Mouse (Mus musculus) large intestine, adult 2 months (tissue): ENCODE data around the gene Toe1. TPM values are rescaled to one million over a fixed set of nuclear protein-coding genes. Genes with fewer than 3 reads are reported as not detected.
"Not testable (repeated sequence)": the region's sequence is repeated elsewhere in the genome, so short reads cannot be mapped to it uniquely, and the experiment has no call there.

Experiments used
- DNase-seq: peaks from one replicate; pipeline ENCODE4 v3.0.0-alpha.2; 2012; ENCODE audit warnings: low read depth, low spot score
- WGBS: fragments of 180-500 bp; shearing (Covaris S2); methylation state at CpG from one replicate; pipeline ENCODE4 v1.1.7; 2018; 5-methylcytosine and 5-hydroxymethylcytosine counted together
- polyA plus RNA-seq: library from polyadenylated mRNA; depleted of rRNA; stranded (reverse); fragments of >200 nt; gene quantifications from 2 replicates; pipeline ENCODE4 v1.2.3, GENCODE M21; 2012; rRNA removed

The Toe1 gene
- 22.0 and 24.9 TPM in 2 replicates for polyA plus RNA-seq

GRCm38 (mm10) chr4:116807197-116808129, at the start of gene Toe1, which contains the start of gene Mutyh:
Gene Toe1, minus strand, starts transcription at chr4:116807640.
Gene Mutyh, plus strand, starts transcription at chr4:116807723.
- WGBS: under 1% methylated on average over 58 of the region's 58 CpGs
- peak; percentile 85 for DNase-seq

GRCm38 (mm10) chr4:116857203-116857602, 49.8 kb upstream of the Toe1 start:
- no peak for DNase-seq
- WGBS: 87% methylated on average over 10 of the region's 10 CpGs

GRCm38 (mm10) chr4:116854286-116854685, 46.8 kb upstream of the Toe1 start:
- WGBS: 60% methylated on average over 2 of the region's 2 CpGs

GRCm38 (mm10) chr4:116849901-116850300, 42.5 kb upstream of the Toe1 start:
- DNase-seq: no peak
- 82% methylated on average over 3 of the region's 3 CpGs for WGBS

More at GRCm38 (mm10) chr4:116854286-116854685, 46.8 kb upstream of the Toe1 start:
- DNase-seq: no peak

GRCm38 (mm10) chr4:116844324-116844723, 36.9 kb upstream of the Toe1 start:
- 93% methylated on average over 3 of the region's 3 CpGs for WGBS
- DNase-seq: no peak

- 77% methylated on average over 6 of the region's 6 CpGs for WGBS
- no peak for DNase-seq
Observed at GRCm38 (mm10) chr4:116840841-116841240, 33.4 kb upstream of the Toe1 start.

GRCm38 (mm10) chr4:116840096-116840495, 32.7 kb upstream of the Toe1 start:
- WGBS: 39% methylated on average over 22 of the region's 29 CpGs

GRCm38 (mm10) chr4:116838999-116839398, 31.6 kb upstream of the Toe1 start:
- 16% methylated on average over 2 of the region's 2 CpGs for WGBS
- DNase-seq: no peak

More at GRCm38 (mm10) chr4:116840096-116840495, 32.7 kb upstream of the Toe1 start:
- not testable (repeated sequence) for DNase-seq

- DNase-seq: no peak
- 42% methylated on average over 6 of the region's 6 CpGs for WGBS
Observed at GRCm38 (mm10) chr4:116830070-116830368, 22.6 kb upstream of the Toe1 start.

GRCm38 (mm10) chr4:116829364-116830069, 22.1 kb upstream of the Toe1 start:
- DNase-seq: no peak
- WGBS: 19% methylated on average over 6 of the region's 6 CpGs

- WGBS: 1% methylated on average over 4 of the region's 4 CpGs
- DNase-seq: no peak
Observed at GRCm38 (mm10) chr4:116827819-116828218, 20.4 kb upstream of the Toe1 start.

- WGBS: 2% methylated on average over 29 of the region's 29 CpGs
Observed at GRCm38 (mm10) chr4:116824541-116825004, 17.1 kb upstream of the Toe1 start.

GRCm38 (mm10) chr4:116821694-116822016, 14.2 kb upstream of the Toe1 start, which contains the start of gene Hpdl:
Gene Hpdl, minus strand, starts transcription at chr4:116821707.
- WGBS: 8% methylated on average over 9 of the region's 9 CpGs

More at GRCm38 (mm10) chr4:116824541-116825004, 17.1 kb upstream of the Toe1 start:
- DNase-seq: peak; percentile 62

GRCm38 (mm10) chr4:116820902-116821693, 13.7 kb upstream of the Toe1 start:
- under 1% methylated on average over 51 of the region's 51 CpGs for WGBS
- peak; percentile 96 for DNase-seq

More at GRCm38 (mm10) chr4:116821694-116822016, 14.2 kb upstream of the Toe1 start, which contains the start of gene Hpdl:
- DNase-seq: no peak

GRCm38 (mm10) chr4:116819968-116820901, 12.8 kb upstream of the Toe1 start:
- DNase-seq: no peak
- WGBS: 41% methylated on average over 32 of the region's 32 CpGs

GRCm38 (mm10) chr4:116817486-116817885, 10.0 kb upstream of the Toe1 start:
- no peak for DNase-seq
- WGBS: 93% methylated on average over 6 of the region's 6 CpGs

- no peak for DNase-seq
- 83% methylated on average over 5 of the region's 5 CpGs for WGBS
Observed at GRCm38 (mm10) chr4:116815276-116815675, 7.8 kb upstream of the Toe1 start.

- 35% methylated on average over 3 of the region's 3 CpGs for WGBS
Observed at GRCm38 (mm10) chr4:116811012-116811411, 3.6 kb upstream of the Toe1 start.

GRCm38 (mm10) chr4:116799901-116800300, 7.5 kb downstream of the Toe1 start:
- no peak for DNase-seq
- 27% methylated on average over 5 of the region's 5 CpGs for WGBS

More at GRCm38 (mm10) chr4:116811012-116811411, 3.6 kb upstream of the Toe1 start:
- no peak for DNase-seq
